Mouse (Mus musculus): ENCODE results near the gene Usp46.

Usp46 gene

GRCm38 (mm10) chr5:73955005-73955404 lies 113.2 kb downstream of the Usp46 start:
- no peak for TF ChIP-seq GATA4 (IDR thresholded peaks at IDR 0.05; ENCODE audit: insufficient replicate concordance, low read length)

- TF ChIP-seq GATA4 (IDR thresholded peaks at IDR 0.05; ENCODE audit: insufficient replicate concordance, low read length): no peak
These were observed 115.1 kb downstream of the Usp46 start for GRCm38 (mm10) chr5:73953066-73953614.

- no peak for TF ChIP-seq GATA4 (IDR thresholded peaks at IDR 0.05; ENCODE audit: insufficient replicate concordance, low read length)
These were observed 116.6 kb downstream of the Usp46 start for GRCm38 (mm10) chr5:73951649-73952000.

GRCm38 (mm10) chr5:73950809-73951648 lies 117.2 kb downstream of the Usp46 start:
- no peak for TF ChIP-seq GATA4 (IDR thresholded peaks at IDR 0.05; ENCODE audit: insufficient replicate concordance, low read length)
